Mouse (Mus musculus) myocyte (in vitro differentiated cells): ENCODE results near the gene Flot1.

ENCODE experiments used
- CEBPB ChIP-seq: IDR thresholded peaks from 2 replicates; pipeline ENCODE4 v1.6.1; 2011; ENCODE audit warnings: mild to moderate bottlenecking, moderate library complexity; ENCODE audit not compliant: poor library complexity, insufficient read depth, severe bottlenecking
- E2F4 ChIP-seq: IDR thresholded peaks from one replicate; pipeline ENCODE4 v1.6.1; 2011; ENCODE audit warnings: mild to moderate bottlenecking, control low read depth, moderate library complexity; ENCODE audit not compliant: insufficient read depth
- MYOD1 ChIP-seq, 3 experiments: IDR thresholded peaks; one replicate each; pipeline ENCODE4 v1.6.1; 2011; ENCODE audit warnings: control low read depth in 2 of 3, low read depth in 2 of 3, mild to moderate bottlenecking in 2 of 3, moderate library complexity in 1 of 3; ENCODE audit not compliant: insufficient read length in 2 of 3, control insufficient read depth in 1 of 3

DNA sequence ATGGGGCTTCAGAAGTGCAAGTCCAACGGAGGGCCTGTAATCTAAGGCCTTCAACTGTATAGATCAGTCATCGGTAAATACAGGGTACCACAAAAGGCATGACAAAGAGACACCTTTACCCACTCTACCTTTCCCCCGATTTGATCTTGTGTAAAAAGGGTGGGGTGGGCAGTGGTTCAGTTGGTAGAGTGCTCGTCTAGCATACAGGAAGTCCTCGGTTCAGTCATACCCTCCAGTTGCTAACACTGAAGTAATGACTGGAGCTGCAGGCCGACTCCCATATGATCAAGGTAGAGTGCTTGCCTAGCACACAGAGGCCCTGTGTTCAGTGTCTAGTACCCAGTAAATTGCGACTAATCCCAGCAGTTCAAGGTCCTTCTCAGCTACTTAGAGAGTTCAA, 9.4 kb upstream of the Flot1 start:
- TF ChIP-seq E2F4 (no peak), CEBPB (no peak), MYOD1 (IDR thresholded peaks at IDR 0.05; ENCODE audit: control insufficient read depth in 1 of 3, insufficient read length in 2 of 3, low read depth in 2 of 3) (no peak)
